Mouse (Mus musculus): Measurements from ENCODE around the gene Rnf115.
"Not testable (repeated sequence)": the region's sequence is repeated elsewhere in the genome, so short reads cannot be mapped to it uniquely, and the experiment has no call there.

The Rnf115 gene

DNA sequence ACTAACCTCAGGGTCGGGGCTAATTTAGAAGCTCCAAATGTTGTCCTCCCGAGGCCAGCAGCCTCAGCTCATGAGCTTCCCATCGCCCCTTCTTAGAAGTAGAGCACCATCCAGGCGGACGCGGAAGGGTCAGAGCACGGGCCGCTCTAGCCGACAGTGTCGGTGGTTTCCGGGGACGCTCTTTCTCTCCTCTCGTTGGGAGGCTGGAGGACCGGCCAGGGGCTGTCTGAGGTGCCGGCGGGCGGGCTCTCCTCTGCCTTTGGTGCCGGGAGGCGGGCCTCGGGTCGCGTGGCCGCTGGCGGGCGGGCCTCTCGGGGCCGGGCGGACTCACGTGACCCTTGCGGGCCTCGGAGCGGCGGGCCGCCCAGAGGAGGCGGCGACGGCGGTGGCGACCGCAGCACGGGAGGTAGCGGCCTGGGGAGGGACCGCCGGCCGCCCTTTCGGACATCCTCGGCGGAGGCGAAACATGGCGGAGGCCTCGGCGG is at the start of gene Rnf115, which contains the start of gene Polr3c:
Gene Rnf115, plus strand, starts transcription at position 322 of the 485 bp plus-strand sequence.
Gene Polr3c, minus strand, starts transcription at position 286 of the 485 bp plus-strand sequence.
- DNase-seq (ENCODE audit: extremely low spot score, low read depth, low spot score): peak; percentile 60

GRCm38 (mm10) chr3:96678456-96678855 is 49.0 kb upstream of the Rnf115 start:
- no peak for DNase-seq (ENCODE audit: extremely low spot score, low read depth, low spot score)

- DNase-seq (ENCODE audit: extremely low spot score, low read depth, low spot score): no peak
Measured at GRCm38 (mm10) chr3:96679159-96679674, 48.2 kb upstream of the Rnf115 start.

DNA sequence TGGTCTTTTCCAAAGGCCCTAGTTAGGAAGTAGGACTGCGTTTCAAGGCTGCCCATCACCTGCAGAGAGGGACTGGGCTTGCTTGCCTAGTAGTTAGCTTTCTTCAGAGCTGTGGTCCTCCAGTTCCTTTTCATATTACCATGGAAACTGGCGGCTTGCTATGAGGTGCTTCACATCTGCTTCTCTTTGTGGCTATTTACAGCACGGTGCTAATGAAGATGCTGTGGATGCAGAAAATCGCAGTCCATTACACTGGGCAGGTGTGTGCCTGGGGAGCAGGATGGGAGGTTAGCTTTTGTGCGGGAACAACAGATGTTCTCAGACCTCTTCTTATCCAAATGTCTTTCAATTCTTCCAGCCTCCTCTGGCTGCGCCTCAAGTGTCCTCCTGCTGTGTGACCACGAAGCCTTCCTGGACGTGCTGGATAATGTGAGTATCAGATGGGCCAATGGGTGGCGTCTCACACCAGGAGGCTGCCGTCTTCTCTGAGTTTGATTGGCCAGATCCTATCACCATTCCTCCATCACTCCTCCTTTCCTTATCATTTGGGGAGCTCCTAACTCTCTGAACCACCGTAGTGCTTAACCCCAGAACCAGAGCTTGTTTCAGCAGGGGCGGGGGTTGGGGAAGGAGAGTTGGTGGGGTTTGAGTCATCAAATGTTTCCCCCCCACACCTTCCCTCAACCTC is 47.1 kb upstream of the Rnf115 start:
- DNase-seq (ENCODE audit: extremely low spot score, low read depth, low spot score): no peak

- DNase-seq (ENCODE audit: extremely low spot score, low read depth, low spot score): no peak
Measured at GRCm38 (mm10) chr3:96683496-96683895, 44.0 kb upstream of the Rnf115 start.

DNA sequence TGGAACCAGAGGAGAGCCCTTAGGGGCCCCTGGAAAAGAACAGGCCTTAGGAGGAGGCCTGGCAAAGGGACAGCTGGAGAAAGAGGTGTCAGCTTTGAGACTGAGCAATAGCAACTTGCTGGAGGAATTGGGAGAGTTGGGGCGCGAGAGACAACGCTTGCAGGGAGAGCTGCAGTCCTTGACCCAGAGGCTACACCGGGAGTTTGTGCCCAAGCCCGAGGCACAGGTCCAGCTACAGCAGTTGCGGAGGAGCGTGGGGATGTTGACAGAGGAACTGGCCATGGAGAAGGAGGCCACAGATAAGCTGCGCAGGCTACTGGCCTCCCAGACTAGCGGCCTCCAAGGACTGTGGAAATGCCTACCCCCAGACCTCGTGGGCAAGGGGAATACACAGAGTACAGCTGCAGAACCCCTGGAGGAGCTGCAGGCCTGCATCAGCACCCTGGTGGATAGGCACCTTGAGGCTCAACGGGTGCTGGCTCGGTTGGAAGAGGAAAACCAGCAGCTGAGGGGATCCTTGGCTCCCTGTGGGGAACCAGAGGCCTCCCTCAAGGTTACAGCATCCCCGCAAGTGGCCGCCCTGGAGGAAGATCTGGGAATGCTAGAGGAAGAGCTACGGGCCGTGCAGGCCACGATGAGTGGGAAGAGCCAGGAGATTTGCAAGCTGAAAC is 43.2 kb upstream of the Rnf115 start:
- DNase-seq (ENCODE audit: extremely low spot score, low read depth, low spot score): no peak

DNA sequence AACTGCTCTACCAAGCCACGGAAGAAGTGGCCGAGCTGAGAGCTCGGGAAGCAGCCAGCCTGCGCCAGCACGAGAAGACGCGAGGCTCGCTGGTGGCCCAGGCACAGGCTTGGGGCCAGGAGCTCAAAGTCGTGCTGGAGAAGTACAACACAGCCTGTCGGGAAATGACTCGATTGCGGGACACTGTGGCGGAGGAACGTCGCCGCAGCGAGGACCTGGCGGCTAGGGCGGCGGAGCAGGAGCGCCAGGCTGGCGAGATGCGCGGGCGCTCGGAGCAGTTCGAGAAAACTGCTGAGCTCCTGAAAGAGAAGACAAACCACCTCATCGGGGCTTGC is 42.7 kb upstream of the Rnf115 start:
- DNase-seq (ENCODE audit: extremely low spot score, low read depth, low spot score): no peak

DNA sequence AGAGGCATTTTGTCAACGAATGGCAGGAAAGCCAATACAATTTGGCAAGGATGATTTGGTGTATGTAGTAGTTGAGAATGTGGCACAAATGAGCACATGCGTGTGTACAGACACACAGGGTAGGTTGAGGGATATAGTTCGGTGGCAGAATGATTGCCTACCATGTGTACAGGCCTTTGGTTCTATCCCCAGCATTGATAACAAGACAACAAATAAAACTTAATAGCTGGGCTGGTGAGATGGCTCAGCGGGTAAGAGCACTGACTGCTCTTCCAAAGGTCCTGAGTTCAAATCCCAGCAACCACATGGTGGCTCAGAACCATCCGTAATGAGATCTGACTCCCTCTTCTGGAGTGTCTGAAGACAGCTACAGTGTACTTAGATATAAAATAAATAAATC is 41.4 kb upstream of the Rnf115 start:
- not testable (repeated sequence) for DNase-seq (ENCODE audit: extremely low spot score, low read depth, low spot score)

DNA sequence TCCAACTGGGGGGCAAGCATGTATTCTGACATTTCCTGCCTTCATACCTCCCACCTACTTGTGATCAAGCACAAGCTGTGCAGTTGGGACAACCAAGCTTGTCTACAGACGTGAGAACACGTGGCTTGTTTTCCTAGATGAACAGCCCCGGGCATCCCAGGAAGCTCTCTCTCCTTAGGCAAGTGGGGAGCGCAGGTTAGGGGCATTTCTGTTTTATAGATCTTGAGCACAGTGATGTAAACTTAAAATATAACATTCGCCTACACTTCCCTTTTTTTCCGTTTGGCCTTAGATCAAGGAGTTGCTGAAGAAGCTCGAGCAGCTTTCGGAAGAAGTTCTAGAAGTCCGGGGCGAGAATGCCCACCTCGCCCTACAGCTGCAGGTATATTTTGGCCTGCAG is 38.6 kb upstream of the Rnf115 start:
- no peak for DNase-seq (ENCODE audit: extremely low spot score, low read depth, low spot score)

GRCm38 (mm10) chr3:96690298-96690697 is 37.2 kb upstream of the Rnf115 start:
- DNase-seq (ENCODE audit: extremely low spot score, low read depth, low spot score): no peak

GRCm38 (mm10) chr3:96692506-96692905 is 35.0 kb upstream of the Rnf115 start:
- no peak for DNase-seq (ENCODE audit: extremely low spot score, low read depth, low spot score)

DNA sequence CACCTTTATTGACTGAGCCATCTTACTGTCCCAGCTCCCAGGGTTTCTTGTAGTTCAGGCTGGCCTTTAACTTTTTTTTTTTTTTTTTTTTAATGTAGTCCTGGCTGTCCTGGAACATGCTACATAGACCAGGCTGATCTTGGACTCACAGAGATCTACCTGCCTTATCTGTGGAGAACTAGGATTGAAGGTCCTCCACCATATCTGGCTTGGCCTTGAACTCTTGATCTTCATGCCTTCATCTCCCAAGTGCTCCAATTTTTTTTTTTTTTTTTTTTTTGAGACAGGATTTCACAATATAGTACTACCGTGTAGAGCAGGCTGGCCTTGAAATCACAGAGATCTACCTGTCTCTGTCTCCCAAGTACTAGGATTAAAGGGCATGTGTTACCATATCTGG is 33.9 kb upstream of the Rnf115 start:
- DNase-seq (ENCODE audit: extremely low spot score, low read depth, low spot score): no peak

DNA sequence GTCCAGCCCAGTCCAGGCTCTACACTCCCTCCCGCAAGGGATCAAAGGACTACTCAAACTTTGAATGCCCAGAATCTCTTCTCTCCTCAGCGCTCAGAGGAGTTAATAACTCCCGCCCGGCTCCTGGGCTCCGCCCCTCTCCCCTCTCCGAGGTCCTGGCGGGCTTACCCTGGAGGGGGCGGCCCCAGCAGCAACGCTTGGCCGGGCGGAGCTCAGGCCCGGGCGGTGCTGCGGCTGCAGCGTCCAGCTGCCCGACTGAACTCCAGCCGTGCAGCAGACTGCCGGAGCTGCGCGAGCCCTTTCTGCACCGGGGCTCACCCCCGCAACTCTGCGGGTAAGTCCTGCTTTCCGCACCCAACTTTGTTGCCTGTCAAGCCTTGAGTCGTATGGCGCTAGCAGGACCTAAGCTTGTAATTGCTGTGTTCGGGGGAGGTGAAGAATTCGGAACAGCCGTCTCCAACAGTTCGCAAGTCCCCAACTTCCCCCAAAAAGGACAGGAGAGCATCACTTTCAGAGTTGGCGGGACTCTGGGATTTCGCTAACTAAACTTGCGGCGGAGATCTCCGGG is 31.2 kb upstream of the Rnf115 start, which contains the start of gene Pias3:
Gene Pias3, plus strand, starts transcription at position 187 of the 568 bp plus-strand sequence.
- no peak for DNase-seq (ENCODE audit: extremely low spot score, low read depth, low spot score)

DNA sequence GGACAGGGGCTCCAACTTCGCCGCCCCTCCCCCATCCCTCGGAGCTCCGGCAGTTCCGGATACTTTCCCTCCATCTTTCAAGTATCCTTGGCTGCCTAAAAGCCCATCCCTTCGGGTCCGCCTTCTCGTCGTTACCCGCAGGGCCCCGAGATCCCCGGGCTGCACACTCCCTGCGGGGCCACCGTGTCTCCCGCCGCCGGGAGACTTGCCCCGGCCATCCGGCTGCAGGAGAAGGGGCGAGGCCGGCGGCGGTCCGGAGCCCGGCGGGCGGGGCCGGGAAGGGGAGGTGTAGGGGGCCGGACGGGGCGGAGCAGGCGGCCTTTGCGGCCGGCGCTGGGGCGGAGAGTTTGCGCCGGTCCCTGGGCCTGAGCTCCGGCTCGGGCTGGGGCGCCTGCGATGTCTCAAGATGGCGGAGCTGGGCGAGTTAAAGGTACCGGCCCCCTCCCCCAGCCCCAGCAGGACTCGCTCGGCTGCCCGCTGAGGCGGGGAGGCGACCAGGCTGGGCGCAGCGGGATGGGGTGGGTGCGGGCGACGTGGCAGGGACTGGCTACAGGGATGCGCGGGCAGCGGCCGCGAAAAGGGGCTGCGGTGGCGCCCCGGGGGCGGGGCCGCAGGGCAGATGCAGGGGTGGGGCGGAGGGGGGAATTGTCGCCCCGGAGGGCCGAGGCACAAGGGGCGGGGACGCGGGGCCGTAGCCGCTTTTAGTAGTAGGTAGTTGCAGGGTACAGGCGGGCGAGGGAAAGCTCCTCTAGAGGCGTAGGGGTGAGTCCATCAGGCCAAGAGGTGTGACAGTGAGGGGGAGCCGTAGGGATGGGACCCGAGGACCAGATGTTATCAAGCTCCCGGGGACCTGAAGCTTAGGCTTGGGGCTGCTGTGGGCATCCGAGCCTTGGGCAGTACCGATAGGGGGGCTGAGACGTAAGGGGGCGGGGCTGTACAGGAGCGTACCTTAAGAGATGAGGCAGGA is 30.4 kb upstream of the Rnf115 start:
- no peak for DNase-seq (ENCODE audit: extremely low spot score, low read depth, low spot score)

DNA sequence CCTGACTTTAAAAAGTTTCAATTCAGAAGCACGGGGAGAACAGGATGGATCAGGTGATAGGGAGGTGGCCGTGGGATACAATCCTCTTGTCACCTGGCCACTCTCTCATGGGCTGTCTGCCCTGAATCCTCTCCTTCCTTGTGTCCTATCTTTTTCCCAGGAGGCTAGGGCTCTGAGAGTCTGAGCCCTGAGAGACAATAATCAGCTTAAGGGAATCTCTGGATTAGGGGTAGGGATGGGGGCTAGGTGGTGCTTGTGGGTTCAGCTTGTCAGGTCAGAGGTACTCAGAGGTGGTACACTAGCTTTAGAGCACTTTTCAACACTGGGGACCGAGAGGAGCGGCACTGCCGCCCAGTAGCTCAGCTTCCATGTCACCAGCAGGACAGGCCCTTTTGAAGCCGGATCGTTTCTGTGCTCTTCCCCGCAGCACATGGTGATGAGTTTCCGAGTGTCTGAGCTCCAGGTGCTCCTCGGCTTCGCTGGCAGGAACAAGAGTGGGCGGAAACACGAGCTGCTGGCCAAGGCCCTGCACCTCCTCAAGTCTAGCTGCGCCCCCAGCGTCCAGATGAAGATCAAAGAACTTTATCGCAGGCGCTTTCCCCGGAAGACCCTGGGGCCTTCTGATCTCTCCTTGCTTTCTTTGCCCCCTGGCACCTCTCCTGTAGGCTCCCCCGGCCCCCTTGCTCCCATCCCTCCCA is 28.3 kb upstream of the Rnf115 start:
- no peak for DNase-seq (ENCODE audit: extremely low spot score, low read depth, low spot score)

DNA sequence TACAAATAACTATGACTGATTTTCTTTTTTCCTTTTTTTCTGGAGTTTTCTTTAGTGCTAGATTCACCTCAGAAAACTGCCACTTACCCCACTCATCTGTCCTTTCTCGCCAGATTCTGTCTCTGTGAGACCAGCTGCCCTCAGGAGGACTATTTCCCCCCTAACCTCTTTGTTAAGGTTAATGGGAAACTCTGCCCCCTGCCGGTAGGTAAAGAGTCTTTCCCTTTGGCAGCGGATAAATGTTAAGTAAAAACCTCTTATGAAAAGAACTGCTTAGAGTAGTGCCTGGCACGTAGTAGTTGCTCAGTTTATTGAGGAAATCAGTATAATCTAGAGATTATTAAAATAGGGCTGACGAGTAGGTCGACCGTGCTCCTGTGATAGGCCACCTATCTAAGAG is 27.1 kb upstream of the Rnf115 start:
- DNase-seq (ENCODE audit: extremely low spot score, low read depth, low spot score): no peak

DNA sequence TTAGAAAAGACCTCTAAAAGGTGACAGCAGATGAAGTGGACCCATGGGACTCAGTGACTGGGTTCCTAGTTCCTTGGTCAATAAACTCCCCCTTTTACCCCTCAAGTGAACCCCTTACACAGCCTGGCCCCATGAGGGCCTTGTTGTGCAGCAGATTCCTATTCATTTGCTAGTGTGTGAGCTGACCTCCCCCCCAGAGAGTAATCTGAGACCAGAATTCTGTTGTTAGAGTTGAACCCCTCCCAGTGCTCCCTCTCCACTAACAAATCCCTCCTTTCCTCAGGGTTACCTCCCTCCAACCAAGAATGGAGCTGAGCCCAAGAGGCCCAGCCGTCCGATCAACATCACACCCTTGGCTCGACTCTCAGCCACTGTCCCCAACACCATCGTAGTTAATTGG is 26.5 kb upstream of the Rnf115 start:
- DNase-seq (ENCODE audit: extremely low spot score, low read depth, low spot score): no peak

- DNase-seq (ENCODE audit: extremely low spot score, low read depth, low spot score): no peak
Measured at GRCm38 (mm10) chr3:96704778-96705177, 22.7 kb upstream of the Rnf115 start.

- no peak for DNase-seq (ENCODE audit: extremely low spot score, low read depth, low spot score)
Measured at GRCm38 (mm10) chr3:96706217-96706616, 21.2 kb upstream of the Rnf115 start.

- DNase-seq (ENCODE audit: extremely low spot score, low read depth, low spot score): no peak
Measured at GRCm38 (mm10) chr3:96706984-96707383, 20.5 kb upstream of the Rnf115 start.

All from hindlimb bud, embryonic 11.5 days (tissue).